Mouse (Mus musculus) right cerebral cortex, postnatal 4 days (tissue): Measurements from ENCODE around the gene Mmp27.

Experiments
- DNase-seq: peaks from one replicate; pipeline ENCODE4 v3.0.0-alpha.2; 2022

Mmp27 gene

GRCm38 (mm10) chr9:7604005-7604404, 32.8 kb downstream of the Mmp27 start:
- DNase-seq: no peak

- no peak for DNase-seq
Measured at GRCm38 (mm10) chr9:7605638-7606037, 34.4 kb downstream of the Mmp27 start.

GRCm38 (mm10) chr9:7622582-7622981, 51.4 kb downstream of the Mmp27 start:
- DNase-seq: no peak

GRCm38 (mm10) chr9:7627931-7628330, 56.7 kb downstream of the Mmp27 start, which contains the start of gene Mmp20:
Mmp20 (plus strand) TSS chr9:7628231.
- no peak for DNase-seq
